Mouse (Mus musculus) small intestine, adult 2 months (tissue): ENCODE measurements around the gene Ccn6.

Experiments
- CTCF ChIP-seq: fragments of 200-500 bp; IDR thresholded peaks from 2 replicates; pipeline ENCODE4 v1.5.1; 2012; ENCODE audit warnings: low read depth, mild to moderate bottlenecking, control low read depth, inconsistent platforms, low read length, moderate library complexity, mixed read lengths; ENCODE audit not compliant: insufficient replicate concordance, insufficient read length; ENCODE audit errors: extremely low read depth
- POLR2A ChIP-seq: fragments of 200-500 bp; IDR thresholded peaks from 2 replicates; pipeline ENCODE4 v1.6.1; 2012; ENCODE audit warnings: low read depth, mild to moderate bottlenecking, control low read depth, inconsistent platforms, low read length, moderate library complexity

DNA sequence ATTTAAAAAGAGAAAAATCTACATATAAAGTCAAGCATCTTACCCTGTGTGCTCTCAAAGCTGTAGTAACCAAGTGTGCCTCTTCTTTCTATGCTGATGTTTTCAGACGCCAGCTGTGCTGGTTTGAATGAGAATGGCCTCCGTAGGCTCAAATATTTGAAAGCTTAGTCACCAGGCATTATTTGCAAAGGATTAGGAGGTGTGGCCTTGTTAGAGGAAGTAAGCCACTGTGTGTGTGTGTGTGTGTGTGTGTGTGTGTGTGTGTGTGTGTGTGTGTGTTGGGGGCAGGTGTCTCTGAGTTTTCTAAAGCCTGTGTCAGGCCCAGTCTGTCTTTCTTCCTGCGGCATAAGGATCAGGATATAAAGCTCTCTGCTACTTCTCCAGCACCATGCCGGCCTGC is 56.7 kb downstream of the Ccn6 start:
- TF ChIP-seq CTCF, result no peak
- no peak for TF ChIP-seq POLR2A
